Mouse (Mus musculus) erythroblast, embryonic 14.5 days (primary cell): ENCODE measurements around the gene Palm2.

Experiments used
- GATA1 ChIP-seq: IDR thresholded peaks from 2 replicates; pipeline ENCODE4 v1.6.1; 2012; ENCODE audit warnings: low read length, inconsistent platforms, mixed read lengths
- TAL1 ChIP-seq: IDR thresholded peaks from 3 replicates; pipeline ENCODE4 v1.6.1; 2012; ENCODE audit warnings: low read length, inconsistent platforms, mixed read lengths

- no peak for TF ChIP-seq GATA1
- no peak for TF ChIP-seq TAL1
Measured at GRCm38 (mm10) chr4:57656388-57656787, 222.3 kb downstream of the Palm2 start.
